Mouse (Mus musculus): ENCODE measurements at regions not wholly inside any gene's neighbourhood (a gene's known extent, or its start where the extent isn't known, plus 50 kb on each side); places are given as distances from the start of the nearest gene placed in this dataset.

DNA sequence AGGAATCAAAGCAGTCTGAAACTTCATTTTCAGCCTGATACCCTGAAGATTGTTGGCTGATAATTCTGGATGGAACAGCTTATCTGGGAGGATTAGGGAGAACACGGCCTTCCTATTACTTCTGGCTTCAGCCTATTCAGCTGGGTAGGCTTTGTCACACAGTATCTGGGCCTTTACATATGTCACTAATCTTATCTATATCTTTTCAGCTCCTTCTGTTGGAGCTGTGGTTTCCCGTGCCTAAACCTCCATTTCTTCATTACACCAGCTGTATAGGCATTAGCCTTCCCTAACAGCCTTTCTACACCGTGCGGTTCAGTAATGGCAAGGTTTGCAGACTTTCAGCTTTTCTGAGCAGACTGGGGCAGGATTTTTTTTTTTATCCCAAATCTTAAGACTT is 61.9 kb upstream of the Tle4 start:
- TF ChIP-seq GATA1 (IDR thresholded peaks at IDR 0.05; ENCODE audit: borderline replicate concordance, low read length) (no peak), FLI1 (IDR thresholded peaks at IDR 0.05; ENCODE audit: low read length) (no peak)

Data from megakaryocyte, embryonic 14.5 days (primary cell).